Mouse (Mus musculus): ENCODE data around the gene 1110059G10Rik. TPM values are rescaled to one million over a fixed set of nuclear protein-coding genes. Genes with fewer than 3 reads are reported as not detected.

The 1110059G10Rik gene
- 27.4 and 32.7 TPM in 2 replicates for polyA plus RNA-seq (2015; fragmentation: Nextera tagmentation; extraction: Ambion mirVana)

GRCm38 (mm10) chr9:122950643-122951475 is at the start of gene 1110059G10Rik, which contains the start of gene Kif15:
1110059G10Rik (minus strand) TSS chr9:122951000.
Kif15 (plus strand) TSS chr9:122951046.
- peak within 1 kb of the TSS; percentile 69 for H3K4me3 ChIP-seq (replicated peaks; ENCODE audit: low read length)
- H3K4me2 ChIP-seq (ENCODE audit: low read depth, low read length) = peak within 1 kb of the TSS; percentile 75
- peak within 1 kb of the TSS; percentile 72 for H3K27ac ChIP-seq (ENCODE audit: low read length)
- no peaks in the 10 kb centered on the region for H3K9me3 ChIP-seq (replicated peaks; ENCODE audit: control insufficient read depth, low read length)
- no peaks in the 10 kb centered on the region for H3K36me3 ChIP-seq (ENCODE audit: control insufficient read depth, insufficient read depth, low read length)
- ATAC-seq (ENCODE audit: insufficient read depth, low FRiP score) = peak; percentile 98
- H3K9ac ChIP-seq (ENCODE audit: low read length) = peak within 1 kb of the TSS; percentile 86
- H3K27me3 ChIP-seq (ENCODE audit: control insufficient read depth, insufficient read depth, low read length) = no peaks in the 10 kb centered on the region
- H3K4me1 ChIP-seq (ENCODE audit: control insufficient read depth, insufficient read depth, low read length) = peaks cover 6% of the 10 kb centered on the region
- under 1% methylated on average over 64 of the region's 64 CpGs for WGBS

- H3K4me1 ChIP-seq (ENCODE audit: control insufficient read depth, insufficient read depth, low read length) = no peaks in the 10 kb centered on the region
- peaks cover 12% of the 10 kb centered on the region for H3K36me3 ChIP-seq (ENCODE audit: control insufficient read depth, insufficient read depth, low read length)
- no peak overlapping the region for H3K4me2 ChIP-seq (ENCODE audit: low read depth, low read length)
- H3K27ac ChIP-seq (ENCODE audit: low read length) = no peak overlapping the region
- H3K9ac ChIP-seq (ENCODE audit: low read length) = no peak overlapping the region
- H3K9me3 ChIP-seq (replicated peaks; ENCODE audit: control insufficient read depth, low read length) = no peaks in the 10 kb centered on the region
- 94% methylated on average over 4 of the region's 4 CpGs for WGBS
- no peaks in the 10 kb centered on the region for H3K27me3 ChIP-seq (ENCODE audit: control insufficient read depth, insufficient read depth, low read length)
- no peak for ATAC-seq (ENCODE audit: insufficient read depth, low FRiP score)
- no peak overlapping the region for H3K4me3 ChIP-seq (replicated peaks; ENCODE audit: low read length)
Observed at GRCm38 (mm10) chr9:122999193-122999586, 48.4 kb upstream of the 1110059G10Rik start.

- Histone ChIP-seq H3K27ac (ENCODE audit: low read length) (no peak overlapping the region), H3K4me1 (ENCODE audit: control insufficient read depth, insufficient read depth, low read length) (no peaks in the 10 kb centered on the region), H3K27me3 (ENCODE audit: control insufficient read depth, insufficient read depth, low read length) (no peaks in the 10 kb centered on the region), H3K4me3 (replicated peaks; ENCODE audit: low read length) (no peak overlapping the region), H3K9ac (ENCODE audit: low read length) (no peak overlapping the region), H3K36me3 (ENCODE audit: control insufficient read depth, insufficient read depth, low read length) (peaks cover 12% of the 10 kb centered on the region), H3K4me2 (ENCODE audit: low read depth, low read length) (no peak overlapping the region), H3K9me3 (replicated peaks; ENCODE audit: control insufficient read depth, low read length) (no peaks in the 10 kb centered on the region)
- ATAC-seq (ENCODE audit: insufficient read depth, low FRiP score) = no peak
- WGBS = 91% methylated on average over 10 of the region's 10 CpGs
Observed at GRCm38 (mm10) chr9:122998406-122999192, 47.8 kb upstream of the 1110059G10Rik start.

GRCm38 (mm10) chr9:122928915-122929314 is 21.9 kb downstream of the 1110059G10Rik start:
- no peak for ATAC-seq (ENCODE audit: insufficient read depth, low FRiP score)
- no peak overlapping the region for H3K9ac ChIP-seq (ENCODE audit: low read length)
- H3K36me3 ChIP-seq (ENCODE audit: control insufficient read depth, insufficient read depth, low read length) = peaks cover 55% of the 10 kb centered on the region

GRCm38 (mm10) chr9:122922936-122923381 is 27.8 kb downstream of the 1110059G10Rik start, which contains the start of gene Zfp105:
Zfp105 (plus strand) TSS chr9:122923072.
- peak within 1 kb of the TSS; percentile 68 for H3K27ac ChIP-seq (ENCODE audit: low read length)
- peak; percentile 97 for ATAC-seq (ENCODE audit: insufficient read depth, low FRiP score)
- H3K9me3 ChIP-seq (replicated peaks; ENCODE audit: control insufficient read depth, low read length) = no peaks in the 10 kb centered on the region
- peak within 1 kb of the TSS; percentile 97 for H3K9ac ChIP-seq (ENCODE audit: low read length)
- WGBS = under 1% methylated on average over 43 of the region's 43 CpGs
- peak within 1 kb of the TSS; percentile 79 for H3K4me3 ChIP-seq (replicated peaks; ENCODE audit: low read length)
- H3K36me3 ChIP-seq (ENCODE audit: control insufficient read depth, insufficient read depth, low read length) = peaks cover 27% of the 10 kb centered on the region
- no peaks in the 10 kb centered on the region for H3K27me3 ChIP-seq (ENCODE audit: control insufficient read depth, insufficient read depth, low read length)
- no peaks in the 10 kb centered on the region for H3K4me1 ChIP-seq (ENCODE audit: control insufficient read depth, insufficient read depth, low read length)
- peak within 1 kb of the TSS; percentile 70 for H3K4me2 ChIP-seq (ENCODE audit: low read depth, low read length)

More at GRCm38 (mm10) chr9:122928915-122929314, 21.9 kb downstream of the 1110059G10Rik start:
- WGBS = 93% methylated on average over 3 of the region's 3 CpGs
- Histone ChIP-seq H3K27me3 (ENCODE audit: control insufficient read depth, insufficient read depth, low read length) (no peaks in the 10 kb centered on the region), H3K27ac (ENCODE audit: low read length) (no peak overlapping the region), H3K4me2 (ENCODE audit: low read depth, low read length) (no peak overlapping the region), H3K4me1 (ENCODE audit: control insufficient read depth, insufficient read depth, low read length) (no peaks in the 10 kb centered on the region), H3K4me3 (replicated peaks; ENCODE audit: low read length) (no peak overlapping the region), H3K9me3 (replicated peaks; ENCODE audit: control insufficient read depth, low read length) (0 out of 2 replicates have a peak, but pooled peaks cover 3% of the 10 kb centered on the region)

GRCm38 (mm10) chr9:122922436-122922835 is 28.4 kb downstream of the 1110059G10Rik start:
- WGBS = 30% methylated on average over 3 of the region's 3 CpGs
- H3K9me3 ChIP-seq (replicated peaks; ENCODE audit: control insufficient read depth, low read length) = no peaks in the 10 kb centered on the region
- H3K27ac ChIP-seq (ENCODE audit: low read length) = no peak overlapping the region
- H3K4me2 ChIP-seq (ENCODE audit: low read depth, low read length) = peak overlapping the region; percentile 70
- peaks cover 26% of the 10 kb centered on the region for H3K36me3 ChIP-seq (ENCODE audit: control insufficient read depth, insufficient read depth, low read length)
- peak overlapping the region; percentile 79 for H3K4me3 ChIP-seq (replicated peaks; ENCODE audit: low read length)
- no peaks in the 10 kb centered on the region for H3K27me3 ChIP-seq (ENCODE audit: control insufficient read depth, insufficient read depth, low read length)
- no peak for ATAC-seq (ENCODE audit: insufficient read depth, low FRiP score)
- H3K4me1 ChIP-seq (ENCODE audit: control insufficient read depth, insufficient read depth, low read length) = no peaks in the 10 kb centered on the region
- peak overlapping the region; percentile 97 for H3K9ac ChIP-seq (ENCODE audit: low read length)

GRCm38 (mm10) chr9:122902717-122903535 is 47.9 kb downstream of the 1110059G10Rik start:
- H3K9me3 ChIP-seq (replicated peaks; ENCODE audit: control insufficient read depth, low read length) = no peaks in the 10 kb centered on the region
- H3K4me1 ChIP-seq (ENCODE audit: control insufficient read depth, insufficient read depth, low read length) = 0 out of 2 replicates have a peak, but pooled peaks cover 4% of the 10 kb centered on the region
- 16% methylated on average over 32 of the region's 32 CpGs for WGBS
- H3K27me3 ChIP-seq (ENCODE audit: control insufficient read depth, insufficient read depth, low read length) = no peaks in the 10 kb centered on the region
- peak overlapping the region; percentile 80 for H3K9ac ChIP-seq (ENCODE audit: low read length)
- H3K4me2 ChIP-seq (ENCODE audit: low read depth, low read length) = peak overlapping the region; percentile 74
- no peaks in the 10 kb centered on the region for H3K36me3 ChIP-seq (ENCODE audit: control insufficient read depth, insufficient read depth, low read length)
- peak overlapping the region; percentile 60 for H3K4me3 ChIP-seq (replicated peaks; ENCODE audit: low read length)
- peak; percentile 91 for ATAC-seq (ENCODE audit: insufficient read depth, low FRiP score)
- H3K27ac ChIP-seq (ENCODE audit: low read length) = no peak overlapping the region

- no peaks in the 10 kb centered on the region for H3K36me3 ChIP-seq (ENCODE audit: control insufficient read depth, insufficient read depth, low read length)
- 89% methylated on average over 2 of the region's 2 CpGs for WGBS
- H3K27me3 ChIP-seq (ENCODE audit: control insufficient read depth, insufficient read depth, low read length) = no peaks in the 10 kb centered on the region
- H3K9me3 ChIP-seq (replicated peaks; ENCODE audit: control insufficient read depth, low read length) = 0 out of 2 replicates have a peak, but pooled peaks cover under 1% of the 10 kb centered on the region
- no peak overlapping the region for H3K9ac ChIP-seq (ENCODE audit: low read length)
- H3K4me3 ChIP-seq (replicated peaks; ENCODE audit: low read length) = no peak overlapping the region
- no peak overlapping the region for H3K4me2 ChIP-seq (ENCODE audit: low read depth, low read length)
- ATAC-seq (ENCODE audit: insufficient read depth, low FRiP score) = no peak
- no peak overlapping the region for H3K27ac ChIP-seq (ENCODE audit: low read length)
- H3K4me1 ChIP-seq (ENCODE audit: control insufficient read depth, insufficient read depth, low read length) = 0 out of 2 replicates have a peak, but pooled peaks cover 4% of the 10 kb centered on the region
Observed at GRCm38 (mm10) chr9:122901047-122901446, 49.8 kb downstream of the 1110059G10Rik start.
